Mouse (Mus musculus) liver, adult 2 months (tissue): ENCODE data around the gene Slc12a5.

ENCODE experiments used
- CTCF ChIP-seq: fragments of 200-500 bp; IDR thresholded peaks from 2 replicates; pipeline ENCODE4 v1.5.1; 2011; ENCODE audit warnings: low read depth, low read length, control low read depth
- POLR2A ChIP-seq: fragments of 200-500 bp; IDR thresholded peaks from 2 replicates; pipeline ENCODE4 v1.6.1; 2011; ENCODE audit warnings: low read length, control low read depth; ENCODE audit not compliant: insufficient read depth; ENCODE audit errors: extremely low read depth

DNA sequence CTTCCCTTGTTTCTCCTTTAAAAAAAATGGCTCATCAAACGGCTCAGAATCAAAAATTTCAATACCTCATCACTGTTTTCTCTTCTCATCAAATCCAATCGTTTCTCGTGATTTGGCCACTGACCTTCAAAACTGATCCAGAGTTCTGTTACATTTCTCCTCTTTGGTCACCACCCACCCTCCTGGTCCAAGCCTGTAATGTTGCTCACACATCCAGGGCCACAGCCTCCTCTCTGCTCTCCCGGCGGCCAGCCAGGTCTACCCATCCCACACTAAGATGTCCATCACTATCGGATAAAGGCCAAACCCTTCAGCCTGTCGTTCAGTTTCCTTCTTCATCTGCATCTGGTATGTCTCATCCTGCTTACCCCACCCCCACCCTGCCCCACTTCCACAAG is 1.6 kb downstream of the Slc12a5 start:
- TF ChIP-seq POLR2A, result no peak
- no peak for TF ChIP-seq CTCF
